Mouse (Mus musculus): ENCODE data around the gene Col8a1. TPM values are rescaled to one million over a fixed set of nuclear protein-coding genes. Genes with fewer than 3 reads are reported as not detected.

Gene Col8a1
- polyA plus RNA-seq, 1 experiment: 0.84 TPM

GRCm38 (mm10) chr16:57575764-57576388, 178.7 kb downstream of the Col8a1 start:
- Histone ChIP-seq H3K4me1 (ENCODE audit: control insufficient read depth, insufficient read depth, low read length) (peaks cover 5% of the 10 kb centered on the region; the same call in 1 of the 2 replicates), H3K27ac (ENCODE audit: insufficient read depth, low read depth, low read length) (no peak overlapping the region), H3K4me3 (ENCODE audit: insufficient read depth, low read length) (no peak overlapping the region)
- no peak for TF ChIP-seq CTCF (IDR thresholded peaks at IDR 0.05; ENCODE audit: low read depth, low read length)
- no peak for TF ChIP-seq POLR2A (IDR thresholded peaks at IDR 0.05; ENCODE audit: borderline replicate concordance, low read depth, low read length)

Other genes with a start within 250 kb of the Col8a1 start
- 6.5 and 9.1 TPM in 2 replicates for gene Cmss1, start 147.9 kb downstream of the Col8a1 start, polyA plus RNA-seq (2012; ENCODE audit: insufficient read depth, insufficient read length, missing spikeins)

Measured in bone marrow macrophage, adult 2 months (primary cell).